Mouse (Mus musculus) 3T3-L1 (cell line): Measurements from ENCODE around the gene Mrm3.

Experiments
- DNase-seq: peaks from one replicate; pipeline ENCODE4 v3.0.0-alpha.2; 2015; ENCODE audit warnings: low read depth, low spot score

Gene Mrm3

DNA sequence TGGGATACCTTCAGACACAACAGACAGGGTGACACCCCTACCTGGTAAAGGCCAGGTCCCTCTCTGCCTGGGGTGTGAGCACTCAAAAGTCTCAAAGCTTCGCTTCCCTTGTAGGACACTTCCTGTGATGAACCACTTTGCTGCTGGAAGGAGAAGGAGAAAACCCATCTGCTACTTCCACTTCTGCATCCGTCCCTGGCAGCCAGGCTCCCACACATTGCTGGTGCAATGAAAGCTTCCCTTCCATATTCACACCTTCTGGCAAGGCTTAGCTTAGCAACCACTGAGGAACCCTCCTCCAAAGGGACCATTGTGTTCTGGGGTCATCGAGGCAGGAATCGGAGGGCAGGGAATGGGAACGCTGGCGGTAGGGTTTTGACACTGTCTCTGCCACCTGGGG, 45.1 kb downstream of the Mrm3 start:
- no peak for DNase-seq

DNA sequence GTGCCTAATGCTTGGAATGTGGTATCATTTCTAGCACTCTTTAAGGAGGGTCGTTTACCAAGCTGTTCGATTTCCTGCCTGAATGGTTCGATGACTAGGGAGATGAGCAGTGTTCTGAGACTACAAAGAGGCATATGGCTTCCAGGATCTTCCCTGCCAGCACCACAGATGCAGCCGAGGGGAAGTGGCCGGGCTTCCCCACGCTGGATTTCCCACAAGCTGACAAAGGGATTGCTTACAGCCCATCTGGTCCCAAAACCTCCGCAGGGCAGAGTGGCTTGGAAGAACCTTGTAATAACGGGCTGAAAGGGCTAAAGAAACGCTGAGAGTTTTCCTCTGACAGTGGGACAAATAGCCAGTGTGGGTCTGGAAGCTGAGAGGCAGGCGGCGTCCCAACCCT, 46.9 kb downstream of the Mrm3 start:
- peak; percentile 30 for DNase-seq

DNA sequence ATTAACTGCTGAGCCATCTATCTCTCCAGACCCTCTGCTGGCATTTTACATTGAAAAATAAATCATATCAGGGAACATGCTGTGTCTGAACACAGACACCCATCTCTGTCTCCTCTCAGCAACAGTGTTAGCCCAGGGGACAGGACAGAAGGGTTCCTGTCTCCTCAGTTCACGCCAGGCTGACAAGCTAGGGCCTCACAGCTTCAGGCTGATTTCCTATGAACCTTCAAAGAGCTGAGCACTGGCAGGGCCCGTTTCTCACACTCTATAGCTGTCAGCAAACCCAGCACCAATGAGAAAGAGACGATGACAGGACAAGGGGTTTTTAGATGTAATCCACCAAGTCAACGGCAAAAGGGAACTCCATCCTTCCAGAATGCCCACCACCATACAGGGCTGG, 48.4 kb downstream of the Mrm3 start:
- no peak for DNase-seq

DNA sequence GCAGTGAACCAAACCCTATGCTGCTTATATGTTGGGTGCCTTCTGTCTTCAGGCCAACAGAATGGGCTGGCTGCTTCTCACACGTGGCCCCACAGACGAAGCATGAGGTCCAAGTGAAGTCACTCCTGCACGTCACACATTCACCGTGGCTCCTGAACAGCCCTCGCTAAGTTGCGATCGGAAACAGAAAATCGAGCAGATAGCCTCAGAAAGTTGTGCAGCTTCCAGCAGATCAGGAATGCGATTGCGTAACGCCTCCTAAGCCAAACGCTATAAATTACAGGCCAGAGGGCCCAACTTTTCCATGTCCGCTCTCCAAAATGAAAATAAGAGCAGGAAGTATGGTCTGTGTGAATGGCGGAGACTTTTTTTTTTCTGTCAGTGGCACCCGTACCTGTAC, 48.9 kb downstream of the Mrm3 start:
- DNase-seq: peak; percentile 72

DNA sequence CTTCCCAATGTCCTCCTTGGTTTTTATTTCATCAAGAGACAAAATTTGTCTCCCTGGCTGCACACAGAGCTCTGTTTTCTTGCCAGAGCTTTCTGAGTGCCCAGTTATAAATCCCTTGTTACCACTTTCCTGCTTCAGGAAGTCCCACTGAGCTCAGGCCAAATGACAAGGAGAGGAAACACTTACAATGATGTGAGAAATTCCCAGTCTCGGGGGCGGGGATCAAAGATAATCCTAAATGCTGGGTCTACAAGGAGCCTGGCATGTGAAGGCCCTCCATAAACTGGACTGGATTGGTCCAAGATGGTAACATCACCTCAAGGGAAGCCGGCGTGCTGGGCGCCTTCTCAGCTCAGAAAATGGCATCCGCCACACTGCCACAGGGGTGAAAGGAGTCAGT, 49.3 kb downstream of the Mrm3 start:
- peak; percentile 25 for DNase-seq

DNA sequence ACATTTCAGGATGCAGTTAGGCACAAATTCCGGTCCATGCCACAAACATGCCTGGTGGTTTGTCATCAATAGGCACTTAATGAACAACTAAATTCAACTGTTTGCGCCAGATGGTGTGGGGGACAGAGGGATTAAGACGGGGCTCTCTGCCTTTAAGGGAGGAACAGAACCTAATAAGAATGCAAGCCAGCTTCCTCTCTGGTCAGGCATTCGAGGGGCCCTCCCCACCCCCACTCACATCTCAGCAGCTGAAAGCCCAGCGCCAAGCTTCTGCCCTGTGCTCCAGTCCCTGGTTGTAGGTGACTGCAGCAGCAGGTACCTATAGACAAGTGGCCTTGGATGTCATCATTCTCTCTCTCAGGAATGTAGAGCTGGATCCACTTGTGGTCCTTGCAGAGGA, 50.6 kb downstream of the Mrm3 start:
- DNase-seq: no peak

DNA sequence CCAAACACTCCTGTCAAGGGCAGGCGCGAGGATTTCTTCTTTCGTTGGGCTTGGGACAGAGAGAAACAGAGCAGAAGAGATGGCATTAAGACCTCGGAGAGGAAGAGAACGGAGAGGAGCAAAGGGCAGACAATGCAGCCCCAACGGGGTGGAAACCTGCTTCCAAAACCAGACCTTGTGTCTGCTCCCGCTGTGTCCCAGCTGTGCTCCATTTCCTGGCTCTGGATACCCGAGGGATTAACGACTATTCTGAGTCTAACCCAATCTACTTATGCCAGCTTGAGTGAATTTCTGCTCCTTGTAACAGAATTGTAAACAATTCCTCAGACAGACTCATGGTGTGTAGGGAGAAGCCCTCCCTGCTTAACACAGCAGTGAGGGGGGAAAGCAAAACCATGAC, 51.3 kb downstream of the Mrm3 start:
- DNase-seq: no peak

DNA sequence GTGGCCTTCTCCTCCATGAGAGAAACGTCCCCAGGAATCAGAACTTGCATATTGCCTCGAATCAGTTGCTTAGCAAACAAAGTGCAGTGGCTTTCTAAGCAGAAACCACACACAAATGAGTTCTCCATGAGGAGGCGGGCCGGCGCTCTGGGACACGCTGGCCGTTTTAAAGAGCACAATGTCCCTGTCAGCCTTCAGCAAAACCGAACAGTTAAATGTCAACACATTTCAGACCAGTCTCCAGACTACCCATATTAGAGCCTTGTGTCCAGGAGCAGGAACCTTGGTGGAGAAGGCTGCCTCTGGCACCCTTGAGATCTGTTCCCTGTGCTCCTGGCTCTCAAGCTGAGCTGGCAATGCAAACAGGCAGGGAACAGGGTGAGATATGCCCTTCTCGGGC, 53.7 kb downstream of the Mrm3 start:
- DNase-seq: no peak

DNA sequence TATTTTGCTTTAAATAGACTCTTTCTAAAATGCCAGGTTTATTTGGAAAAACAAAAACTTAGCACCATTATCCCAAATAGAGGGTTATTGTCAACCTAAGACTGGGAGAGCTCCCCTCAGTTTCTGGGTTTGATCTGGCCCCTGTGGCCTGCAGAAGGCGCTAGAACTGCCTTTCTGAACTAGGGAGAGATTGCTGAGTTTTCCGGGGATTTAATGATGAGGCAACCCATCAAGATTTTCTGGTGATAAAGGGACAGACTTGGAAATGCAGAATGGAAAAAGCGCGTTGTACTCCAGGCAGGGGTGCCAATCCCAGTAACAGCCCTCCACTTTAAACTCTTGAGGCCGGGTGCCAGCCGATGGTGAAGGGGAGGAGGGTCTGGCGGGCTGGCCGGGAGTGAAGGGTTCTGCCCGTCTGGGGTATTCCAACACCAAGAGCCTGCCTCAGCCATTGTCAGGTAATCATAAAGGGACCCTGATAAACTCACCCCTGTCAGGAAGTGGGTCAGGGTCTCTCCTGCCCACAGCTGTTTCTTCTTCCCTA, 55.0 kb downstream of the Mrm3 start:
- DNase-seq: no peak
